Mouse (Mus musculus) hematopoietic multipotent progenitor cell, adult 10-12 weeks (in vitro differentiated cells): ENCODE data around the gene Amer2. TPM values are rescaled to one million over a fixed set of nuclear protein-coding genes. Genes with fewer than 3 reads are reported as not detected.

ENCODE experiments used
- polyA plus RNA-seq: library from polyadenylated mRNA; stranded (reverse); fragments of >175 nt; gene quantifications from 2 replicates; pipeline ENCODE4 v1.2.3, GENCODE M21; 2012; ENCODE audit warnings: low replicate concordance

The Amer2 gene
- polyA plus RNA-seq: 0.58 and 1.2 TPM in 2 replicates

DNA sequence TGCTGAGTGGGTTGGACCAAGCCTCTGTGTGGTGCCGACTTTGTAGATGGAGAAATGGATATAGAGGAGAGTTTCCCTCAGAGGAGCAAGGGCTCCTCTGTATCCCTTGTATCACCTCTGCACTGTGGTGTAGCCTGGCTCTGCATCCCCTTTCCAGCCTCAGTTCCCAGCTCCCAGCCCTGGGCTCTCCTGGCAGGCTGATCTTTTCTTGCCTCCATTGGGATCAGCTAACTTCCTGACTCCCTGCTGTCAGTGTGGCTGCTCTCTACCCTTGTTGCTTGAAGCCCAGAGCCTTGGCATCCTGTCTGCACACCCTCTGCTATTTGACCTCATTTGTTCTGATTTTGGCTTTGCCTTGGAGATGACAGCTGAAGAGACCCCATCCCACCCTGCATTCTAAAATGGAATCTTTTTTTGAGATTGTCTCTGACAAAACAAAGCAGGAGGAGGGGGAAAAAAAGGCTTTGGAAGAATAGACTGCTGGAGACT is at the start of gene Amer2:
Gene Amer2 (plus strand): TSS at position 439 of the 489 bp plus-strand sequence.

Other genes starting within 250 kb of the Amer2 start
- gene Atp8a2, start 176.1 kb upstream of the Amer2 start, polyA plus RNA-seq: 0.30 and 1.1 TPM in 2 replicates
- not detected in 2 replicates for gene Nupl1, start 121.8 kb upstream of the Amer2 start, polyA plus RNA-seq
- gene Gm49336, start 121.8 kb upstream of the Amer2 start, polyA plus RNA-seq: 6.5 and 11.1 TPM in 2 replicates
- gene Mtmr6, start 108.0 kb upstream of the Amer2 start, polyA plus RNA-seq: 3.6 and 13.6 TPM in 2 replicates